Mouse (Mus musculus): ENCODE data around the gene Cog6.

GRCm38 (mm10) chr3:52937739-52938306 is 79.2 kb downstream of the Cog6 start:
- no peak for TF ChIP-seq CTCF (IDR thresholded peaks at IDR 0.05; ENCODE audit: borderline replicate concordance, extremely low read depth, insufficient read depth, insufficient read length)
- no peak for TF ChIP-seq POLR2A (IDR thresholded peaks at IDR 0.05; ENCODE audit: borderline replicate concordance, extremely low read depth, insufficient read depth, insufficient read length, poor library complexity, severe bottlenecking)
